Mouse (Mus musculus): ENCODE measurements around the gene Zc3hav1l. TPM values are rescaled to one million over a fixed set of nuclear protein-coding genes. Genes with fewer than 3 reads are reported as not detected.

Gene Zc3hav1l
- polyA plus RNA-seq, 1 experiment from 2014 or later: 12.6 TPM

- ATAC-seq (ENCODE audit: low FRiP score): no peak
- WGBS: 92% methylated on average over 8 of the region's 8 CpGs
- H3K4me3 ChIP-seq (replicated peaks): no peak overlapping the region
Observed at GRCm38 (mm10) chr6:38257506-38257905, 41.6 kb downstream of the Zc3hav1l start.

GRCm38 (mm10) chr6:38256793-38257192 is 42.3 kb downstream of the Zc3hav1l start:
- WGBS: 91% methylated on average over 4 of the region's 4 CpGs
- Histone ChIP-seq H3K4me2 (no peak overlapping the region), H3K36me3 (replicated peaks) (no peaks in the 10 kb centered on the region), H3K9ac (no peak overlapping the region), H3K4me3 (replicated peaks) (no peak overlapping the region), H3K9me3 (no peaks in the 10 kb centered on the region), H3K27me3 (peaks cover 6% of the 10 kb centered on the region; the same call in 1 of the 2 replicates), H3K27ac (no peak overlapping the region), H3K4me1 (peaks cover 20% of the 10 kb centered on the region)
- ATAC-seq (ENCODE audit: low FRiP score): no peak

More at GRCm38 (mm10) chr6:38257506-38257905, 41.6 kb downstream of the Zc3hav1l start:
- H3K9me3 ChIP-seq: no peaks in the 10 kb centered on the region
- H3K4me1 ChIP-seq: peaks cover 12% of the 10 kb centered on the region
- H3K36me3 ChIP-seq (replicated peaks): no peaks in the 10 kb centered on the region
- H3K4me2 ChIP-seq: no peak overlapping the region
- H3K27me3 ChIP-seq: 0 out of 2 replicates have a peak, but pooled peaks cover 3% of the 10 kb centered on the region
- H3K27ac ChIP-seq: no peak overlapping the region
- no peak overlapping the region for H3K9ac ChIP-seq

- Histone ChIP-seq H3K9me3 (no peaks in the 10 kb centered on the region), H3K4me3 (replicated peaks) (no peak overlapping the region), H3K4me2 (no peak overlapping the region), H3K27me3 (peaks cover 6% of the 10 kb centered on the region; the same call in 1 of the 2 replicates), H3K9ac (no peak overlapping the region), H3K36me3 (replicated peaks) (no peaks in the 10 kb centered on the region), H3K27ac (no peak overlapping the region), H3K4me1 (peaks cover 27% of the 10 kb centered on the region)
- WGBS: 72% methylated on average over 2 of the region's 2 CpGs
- no peak for ATAC-seq (ENCODE audit: low FRiP score)
Observed at GRCm38 (mm10) chr6:38255794-38256193, 43.3 kb downstream of the Zc3hav1l start.

GRCm38 (mm10) chr6:38253736-38254641 is 45.1 kb downstream of the Zc3hav1l start, which contains the start of gene D630045J12Rik:
Gene D630045J12Rik (minus strand): TSS chr6:38254009.
- Histone ChIP-seq H3K4me3 (replicated peaks) (peak within 1 kb of the TSS; percentile 90), H3K36me3 (replicated peaks) (no peaks in the 10 kb centered on the region)
- peak; percentile 95 for ATAC-seq (ENCODE audit: low FRiP score)

GRCm38 (mm10) chr6:38252766-38253735 is 46.0 kb downstream of the Zc3hav1l start:
- Histone ChIP-seq H3K36me3 (replicated peaks) (no peaks in the 10 kb centered on the region), H3K4me2 (peak overlapping the region; percentile 65), H3K27ac (peak overlapping the region; percentile 93), H3K4me1 (peaks cover 42% of the 10 kb centered on the region), H3K9me3 (no peaks in the 10 kb centered on the region), H3K9ac (peak overlapping the region; percentile 98), H3K27me3 (peaks cover 6% of the 10 kb centered on the region; the same call in 1 of the 2 replicates), H3K4me3 (replicated peaks) (peak overlapping the region; percentile 90)
- 5% methylated on average over 19 of the region's 19 CpGs for WGBS
- ATAC-seq (ENCODE audit: low FRiP score): no peak; the same call in 1 of the 2 replicates

More at GRCm38 (mm10) chr6:38253736-38254641, 45.1 kb downstream of the Zc3hav1l start, which contains the start of gene D630045J12Rik:
- Histone ChIP-seq H3K27me3 (peaks cover 6% of the 10 kb centered on the region; the same call in 1 of the 2 replicates), H3K9me3 (no peaks in the 10 kb centered on the region), H3K4me2 (peak within 1 kb of the TSS; percentile 65), H3K9ac (peak within 1 kb of the TSS; percentile 98), H3K27ac (peak within 1 kb of the TSS; percentile 93), H3K4me1 (peaks cover 37% of the 10 kb centered on the region)
- under 1% methylated on average over 111 of the region's 118 CpGs for WGBS

- no peak overlapping the region for H3K27ac ChIP-seq
- ATAC-seq (ENCODE audit: low FRiP score): no peak
Observed at GRCm38 (mm10) chr6:38252139-38252538, 46.9 kb downstream of the Zc3hav1l start.

GRCm38 (mm10) chr6:38251464-38251863 is 47.6 kb downstream of the Zc3hav1l start:
- 54% methylated on average over 4 of the region's 4 CpGs for WGBS
- Histone ChIP-seq H3K36me3 (replicated peaks) (no peaks in the 10 kb centered on the region), H3K4me2 (peak overlapping the region; percentile 65), H3K4me1 (peaks cover 43% of the 10 kb centered on the region), H3K4me3 (replicated peaks) (peak overlapping the region; percentile 90; the same call in 1 of the 2 replicates), H3K9me3 (no peaks in the 10 kb centered on the region), H3K27ac (no peak overlapping the region), H3K9ac (0 out of 2 replicates have a peak overlapping the region, but pooled peaks have one; percentile 98), H3K27me3 (peaks cover 6% of the 10 kb centered on the region; the same call in 1 of the 2 replicates)
- ATAC-seq (ENCODE audit: low FRiP score): no peak

More at GRCm38 (mm10) chr6:38252139-38252538, 46.9 kb downstream of the Zc3hav1l start:
- Histone ChIP-seq H3K4me1 (peaks cover 43% of the 10 kb centered on the region), H3K9me3 (no peaks in the 10 kb centered on the region), H3K27me3 (peaks cover 6% of the 10 kb centered on the region; the same call in 1 of the 2 replicates), H3K4me3 (replicated peaks) (peak overlapping the region; percentile 90), H3K36me3 (replicated peaks) (no peaks in the 10 kb centered on the region), H3K9ac (peak overlapping the region; percentile 98), H3K4me2 (peak overlapping the region; percentile 65)
- 77% methylated on average over 10 of the region's 10 CpGs for WGBS

GRCm38 (mm10) chr6:38247362-38247761 is 51.7 kb downstream of the Zc3hav1l start:
- H3K27ac ChIP-seq: no peak overlapping the region
- no peak for ATAC-seq (ENCODE audit: low FRiP score)
- H3K36me3 ChIP-seq (replicated peaks): no peaks in the 10 kb centered on the region
- H3K9me3 ChIP-seq: no peaks in the 10 kb centered on the region
- H3K27me3 ChIP-seq: peaks cover 3% of the 10 kb centered on the region; the same call in 1 of the 2 replicates
- WGBS: 89% methylated on average over 4 of the region's 4 CpGs
- H3K9ac ChIP-seq: no peak overlapping the region
- no peak overlapping the region for H3K4me2 ChIP-seq
- peaks cover 50% of the 10 kb centered on the region for H3K4me1 ChIP-seq
- no peak overlapping the region for H3K4me3 ChIP-seq (replicated peaks)

- H3K36me3 ChIP-seq (replicated peaks): no peaks in the 10 kb centered on the region
- H3K9me3 ChIP-seq: no peaks in the 10 kb centered on the region
- ATAC-seq (ENCODE audit: low FRiP score): no peak
- no peak overlapping the region for H3K27ac ChIP-seq
- no peak overlapping the region for H3K4me3 ChIP-seq (replicated peaks)
- peaks cover 41% of the 10 kb centered on the region for H3K4me1 ChIP-seq
- H3K9ac ChIP-seq: no peak overlapping the region
- no peaks in the 10 kb centered on the region for H3K27me3 ChIP-seq
- 88% methylated on average over 3 of the region's 3 CpGs for WGBS
- no peak overlapping the region for H3K4me2 ChIP-seq
Observed at GRCm38 (mm10) chr6:38244806-38245205, 54.3 kb downstream of the Zc3hav1l start.

- H3K27me3 ChIP-seq: no peaks in the 10 kb centered on the region
- H3K9ac ChIP-seq: no peak overlapping the region
Observed at GRCm38 (mm10) chr6:38244167-38244566, 54.9 kb downstream of the Zc3hav1l start.

GRCm38 (mm10) chr6:38242833-38243232 is 56.2 kb downstream of the Zc3hav1l start:
- Histone ChIP-seq H3K27ac (peak overlapping the region; percentile 53; the same call in 1 of the 2 replicates), H3K9ac (no peak overlapping the region), H3K9me3 (no peaks in the 10 kb centered on the region), H3K4me2 (no peak overlapping the region), H3K27me3 (no peaks in the 10 kb centered on the region), H3K4me3 (replicated peaks) (no peak overlapping the region), H3K4me1 (peaks cover 31% of the 10 kb centered on the region), H3K36me3 (replicated peaks) (no peaks in the 10 kb centered on the region)
- WGBS: 73% methylated on average over 5 of the region's 5 CpGs
- no peak for ATAC-seq (ENCODE audit: low FRiP score)

More at GRCm38 (mm10) chr6:38244167-38244566, 54.9 kb downstream of the Zc3hav1l start:
- Histone ChIP-seq H3K36me3 (replicated peaks) (no peaks in the 10 kb centered on the region), H3K9me3 (no peaks in the 10 kb centered on the region), H3K4me2 (no peak overlapping the region), H3K4me3 (replicated peaks) (no peak overlapping the region), H3K27ac (no peak overlapping the region), H3K4me1 (peaks cover 37% of the 10 kb centered on the region)
- no peak for ATAC-seq (ENCODE audit: low FRiP score)
- WGBS: 82% methylated on average over 3 of the region's 3 CpGs
